Mouse (Mus musculus) cerebellum, adult (tissue): ENCODE results near the gene Iscu.
"Not testable (repeated sequence)": the region's sequence is repeated elsewhere in the genome, so short reads cannot be mapped to it uniquely, and the experiment has no call there.

Experiments used
- ATAC-seq: cut with Nextera tagmentation; 2 replicates; pipeline ENCODE4 v1.9.2; 2017; ENCODE audit warnings: mild to moderate bottlenecking, moderate library complexity, mixed read lengths; ENCODE audit not compliant: insufficient number of reproducible peaks, low FRiP score, low TSS enrichment

Gene Iscu

DNA sequence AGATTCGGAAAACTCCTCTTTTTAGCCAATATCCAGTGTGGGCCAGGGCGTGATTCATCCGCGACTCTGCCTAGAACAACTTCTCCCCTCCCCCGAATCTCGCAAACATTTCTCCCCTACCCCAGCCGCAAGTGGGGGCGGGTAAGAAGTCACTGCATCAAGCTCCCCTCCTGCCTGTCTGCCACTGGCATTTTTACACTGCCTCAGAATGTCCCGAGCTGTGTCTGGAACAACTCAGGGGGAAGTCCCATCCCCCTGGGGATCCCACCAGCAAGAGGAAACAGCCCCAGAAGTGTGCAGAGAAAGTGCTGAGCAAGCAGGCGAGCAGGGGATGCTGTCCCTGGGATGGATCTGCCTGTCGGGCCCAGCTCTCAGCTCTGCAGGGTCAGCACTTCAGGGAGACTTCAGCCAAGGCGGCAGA, 11.0 kb downstream of the Iscu start:
- no peak for ATAC-seq

DNA sequence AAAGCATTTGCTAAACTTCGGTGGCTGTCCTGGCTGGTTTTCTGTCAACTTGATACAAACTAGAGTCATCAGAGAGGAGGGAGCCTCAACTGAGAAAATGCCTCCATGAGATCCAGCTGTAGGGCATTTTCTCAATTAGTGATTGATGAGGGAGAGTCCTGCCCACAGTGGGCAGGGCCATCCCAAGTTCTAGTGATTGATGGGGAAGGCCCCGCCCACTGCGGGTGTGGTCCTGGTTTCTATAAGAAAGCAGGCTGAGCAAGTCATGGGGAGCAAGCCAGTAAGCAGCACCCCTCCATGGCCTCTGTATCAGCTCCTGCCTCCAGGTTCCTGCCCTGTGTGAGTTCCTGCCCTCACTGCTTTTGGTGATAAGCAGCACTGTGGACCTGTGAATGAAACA, 11.6 kb downstream of the Iscu start:
- ATAC-seq, result not testable (repeated sequence)

DNA sequence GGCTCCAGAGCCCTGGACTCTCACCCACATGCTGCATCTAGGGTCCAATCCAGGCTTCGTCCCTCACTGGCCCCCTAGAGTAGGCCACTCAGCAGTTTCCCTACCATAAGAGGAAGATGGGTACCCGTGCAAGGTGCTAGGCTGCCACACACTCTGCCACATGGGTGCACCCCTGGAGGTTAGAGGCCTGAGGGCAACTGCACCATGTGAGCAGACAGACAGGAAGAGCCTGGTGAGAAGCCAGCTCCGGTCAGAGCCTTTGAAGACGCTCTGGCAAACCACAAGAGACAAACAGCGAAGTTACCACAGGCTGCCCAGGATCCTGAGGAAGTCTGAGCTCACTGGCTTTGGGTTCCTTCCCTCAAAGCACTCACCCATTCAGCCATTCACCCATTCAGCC, 14.4 kb downstream of the Iscu start:
- ATAC-seq, result no peak

DNA sequence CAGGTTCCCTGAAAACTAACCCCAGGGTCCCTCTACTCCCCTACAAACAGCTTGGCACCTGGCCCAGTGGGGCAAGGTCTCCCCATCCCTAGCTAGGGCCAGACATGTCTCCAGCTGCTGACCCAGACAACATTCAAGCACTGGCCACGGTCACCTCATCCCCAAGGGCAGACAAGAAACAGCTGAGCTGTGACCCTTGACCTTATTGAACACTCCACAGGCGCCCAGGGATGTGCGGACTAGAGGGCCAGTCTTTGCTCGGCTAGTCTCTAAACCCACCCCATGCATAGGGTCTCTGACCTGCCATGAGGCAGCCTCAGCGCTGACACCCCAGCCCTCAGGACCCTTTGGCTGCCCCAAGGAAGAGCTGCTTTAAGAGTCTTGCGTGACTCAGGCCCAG, 16.1 kb downstream of the Iscu start:
- no peak for ATAC-seq

DNA sequence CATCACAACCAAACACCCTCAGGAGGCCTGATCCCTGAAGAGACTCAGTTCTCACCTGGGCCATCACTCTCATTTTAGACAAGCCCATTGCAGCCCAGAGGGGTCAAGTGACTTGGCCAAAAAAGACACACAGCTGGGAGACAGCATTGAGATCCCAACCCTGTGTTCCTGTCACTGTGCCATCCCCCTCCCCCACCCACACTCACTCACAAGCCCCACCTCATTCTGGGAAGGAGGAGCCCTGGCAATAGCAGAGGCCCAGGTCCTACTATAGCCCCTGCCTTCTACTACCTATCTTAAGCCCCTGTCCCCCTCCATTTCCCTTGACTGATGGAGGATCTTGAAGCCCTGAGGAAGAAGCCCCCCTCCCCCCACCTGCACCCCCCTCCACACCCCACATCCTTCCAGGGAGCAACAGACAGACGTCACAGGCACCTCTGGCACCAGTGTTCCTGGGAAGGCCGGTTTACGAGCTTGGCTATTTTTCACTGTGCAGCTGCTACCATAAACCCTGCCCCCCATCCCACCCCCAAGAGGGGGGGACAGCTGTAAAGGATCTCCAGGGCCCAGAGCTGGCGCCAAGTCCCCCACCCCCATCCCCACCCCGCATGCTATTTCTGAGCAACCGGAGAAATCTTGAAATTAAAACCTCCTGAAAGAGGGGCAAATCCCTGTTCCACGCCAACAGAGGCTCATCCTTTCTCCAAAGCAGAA, 16.7 kb downstream of the Iscu start:
- no peak for ATAC-seq

DNA sequence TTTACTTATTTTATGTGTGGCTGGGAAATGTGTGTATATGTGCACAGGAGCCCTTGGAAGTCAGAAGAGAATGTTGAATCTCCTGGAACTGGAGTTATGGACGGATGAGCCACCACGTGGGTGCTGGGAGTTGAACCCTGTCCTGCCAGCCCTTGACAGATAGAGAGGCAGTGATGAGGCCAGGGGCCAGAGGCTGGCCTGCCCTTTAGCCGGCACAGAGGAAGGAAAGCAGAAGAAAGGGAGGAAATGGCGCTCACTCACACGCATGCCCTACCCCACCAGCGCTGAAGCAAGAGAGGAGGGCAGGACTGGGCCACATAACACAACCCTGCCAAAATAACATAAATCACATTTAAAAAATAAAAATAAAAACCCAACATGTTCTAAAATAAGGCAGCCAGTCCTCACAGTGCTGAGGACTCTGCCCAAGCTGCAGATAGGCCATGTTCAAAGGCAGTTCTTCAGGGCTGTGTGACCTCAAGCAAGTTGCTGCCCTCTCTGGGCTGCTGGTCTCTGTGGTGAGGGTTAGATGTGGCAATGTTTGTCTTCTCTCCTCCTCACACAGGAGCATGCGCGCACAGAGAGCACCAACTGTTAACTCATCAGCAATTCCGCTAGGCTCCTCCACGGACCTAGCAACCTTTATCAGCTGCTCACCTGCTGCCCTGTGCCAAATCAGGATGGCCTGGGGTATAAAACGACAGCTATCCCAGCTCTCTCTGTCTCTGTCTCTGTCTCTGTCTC, 18.1 kb downstream of the Iscu start:
- ATAC-seq, result no peak

DNA sequence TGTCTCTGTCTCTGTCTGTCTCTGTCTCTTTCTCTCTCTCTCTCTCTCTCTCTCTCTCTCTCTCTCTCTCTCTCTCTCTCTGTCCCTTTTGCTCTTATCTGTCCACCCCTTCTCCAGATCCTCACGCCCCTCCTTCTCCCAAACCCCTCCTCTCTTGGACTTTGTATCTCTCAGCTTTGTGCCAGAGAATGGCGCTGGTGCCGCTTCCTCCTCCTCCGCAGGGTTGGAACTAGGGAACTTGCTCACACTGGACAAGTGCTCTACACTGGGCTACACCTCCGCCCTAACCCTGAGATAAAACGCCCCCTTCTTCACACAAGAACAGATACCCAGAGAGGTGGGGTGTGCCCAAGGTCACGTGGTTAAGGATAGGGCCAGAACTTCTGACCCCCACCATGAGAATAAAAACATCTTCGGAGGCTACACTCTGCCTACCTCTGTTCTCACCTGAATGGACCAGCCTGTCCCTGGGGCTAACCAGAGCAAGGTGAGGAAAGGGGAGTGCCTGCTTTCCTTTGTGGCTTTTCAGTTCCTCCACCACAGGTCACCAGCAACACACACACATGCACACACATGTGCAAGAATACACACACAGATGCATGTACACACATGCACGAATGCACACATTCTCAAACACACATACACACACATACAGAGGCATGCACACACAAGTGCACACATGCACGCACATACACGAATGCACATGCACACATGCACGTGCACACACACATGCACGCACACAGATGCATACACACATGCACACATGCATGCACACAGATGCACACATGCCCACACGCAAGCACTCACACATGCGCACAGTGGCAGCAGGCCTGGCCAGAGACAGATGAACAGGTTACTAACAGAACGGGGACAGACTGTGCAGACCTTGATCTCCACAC, 18.9 kb downstream of the Iscu start:
- ATAC-seq, result no peak

DNA sequence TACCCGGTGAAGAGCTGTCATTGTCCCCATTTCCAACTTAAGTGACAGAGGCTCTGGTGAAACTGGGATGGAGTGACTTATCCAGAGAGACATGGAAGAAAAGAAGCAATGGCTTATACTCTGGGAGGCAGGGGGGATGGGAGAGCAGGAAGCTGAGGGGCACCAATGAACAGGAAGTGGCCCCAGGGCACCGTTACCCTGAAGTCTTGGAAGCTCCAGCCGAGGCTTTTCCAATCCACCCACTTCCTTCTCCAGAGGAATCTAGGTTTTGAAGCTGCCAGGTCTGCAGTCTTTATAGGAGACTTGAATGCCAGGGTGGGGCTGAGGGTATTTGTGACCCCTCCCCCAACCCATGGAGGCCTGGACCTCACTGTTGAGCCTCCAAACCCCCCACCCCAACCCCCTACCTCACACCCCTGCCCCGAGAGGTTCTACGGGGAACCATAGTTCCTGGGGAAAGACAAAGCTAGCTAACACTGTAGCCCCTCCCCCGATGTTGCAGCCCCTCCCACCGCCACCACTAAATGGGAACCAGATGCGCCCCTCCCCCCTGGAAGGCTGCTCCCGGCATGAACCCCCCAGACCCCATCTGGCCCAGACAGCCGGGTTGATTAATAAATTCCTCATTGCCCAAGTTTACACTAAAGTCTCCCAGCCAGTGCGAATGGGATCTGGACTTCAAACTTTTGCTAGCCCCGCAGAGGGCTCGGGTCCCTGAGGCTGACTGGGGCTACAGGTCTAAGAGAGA, 24.0 kb downstream of the Iscu start:
- ATAC-seq, result no peak

DNA sequence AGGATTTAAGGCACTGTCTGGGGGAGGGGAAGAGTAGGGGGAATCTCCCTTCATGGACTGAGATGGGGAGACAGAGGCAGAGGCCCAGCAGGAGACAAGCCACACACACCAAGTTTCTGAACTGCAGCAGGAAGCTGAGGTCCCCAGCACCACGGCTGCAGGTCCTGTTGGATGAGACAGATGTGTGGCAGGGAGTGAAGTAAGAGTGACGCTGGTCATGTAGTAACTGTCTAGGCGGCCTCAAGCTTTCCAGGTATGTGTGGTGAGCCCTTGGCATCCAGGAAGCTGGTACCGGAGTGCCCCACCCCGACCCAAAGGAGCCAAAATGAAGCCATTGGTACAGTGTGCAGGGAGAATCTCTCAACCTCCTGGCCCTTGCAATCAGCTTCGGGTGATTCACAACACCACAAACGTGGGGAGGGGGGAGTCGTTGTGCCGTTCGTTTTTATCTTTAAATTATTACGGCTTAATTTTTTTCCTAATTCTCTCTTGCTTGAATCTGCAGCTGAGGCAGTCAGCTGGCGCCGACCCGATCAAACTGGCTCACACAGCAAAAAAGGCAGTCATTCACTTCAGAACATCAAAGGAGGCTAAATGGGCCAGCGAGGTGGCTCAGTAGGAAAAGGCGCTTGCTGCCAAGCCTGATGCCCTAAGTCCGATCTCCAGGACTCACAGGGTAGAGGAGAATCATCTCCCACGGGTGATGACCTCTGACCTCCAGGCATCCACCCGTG, 24.8 kb downstream of the Iscu start:
- no peak for ATAC-seq

DNA sequence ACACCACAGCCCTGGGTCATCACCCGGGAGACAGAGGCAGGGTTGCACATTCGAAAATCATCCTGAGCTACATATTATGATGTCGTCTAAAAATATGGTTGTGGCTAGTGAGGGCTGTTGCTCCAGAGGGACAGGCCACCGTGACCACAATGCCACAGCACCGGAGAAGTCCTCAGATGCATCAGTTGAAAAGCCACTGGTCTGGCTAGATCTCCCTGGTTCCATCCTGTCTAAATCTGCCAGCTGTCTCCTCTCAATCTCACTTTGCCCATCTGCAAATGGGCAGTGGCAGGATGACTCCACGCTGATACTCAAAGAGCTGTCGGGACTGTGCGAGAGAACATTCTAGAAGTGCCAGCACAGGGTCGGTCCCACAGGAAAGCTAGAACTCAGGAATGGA, 26.0 kb downstream of the Iscu start:
- no peak for ATAC-seq

DNA sequence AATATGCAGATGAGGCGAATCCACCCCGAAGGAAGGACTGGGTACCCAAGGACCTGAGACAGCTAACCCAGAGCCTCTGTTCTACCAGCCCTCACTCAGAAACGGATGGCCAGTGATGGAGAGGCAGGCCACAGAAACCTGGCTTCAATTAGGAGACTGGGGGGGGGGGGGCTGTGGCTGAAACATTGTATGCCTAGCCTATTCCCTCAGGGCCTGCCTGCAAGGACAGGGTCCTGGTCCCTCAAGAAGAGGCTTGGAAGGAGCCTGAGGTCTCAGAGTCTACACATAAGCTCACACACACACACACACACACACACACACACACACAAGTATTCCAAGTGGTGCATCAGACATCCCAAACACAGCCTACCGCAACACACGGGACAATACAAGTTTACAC, 27.1 kb downstream of the Iscu start:
- no peak for ATAC-seq

DNA sequence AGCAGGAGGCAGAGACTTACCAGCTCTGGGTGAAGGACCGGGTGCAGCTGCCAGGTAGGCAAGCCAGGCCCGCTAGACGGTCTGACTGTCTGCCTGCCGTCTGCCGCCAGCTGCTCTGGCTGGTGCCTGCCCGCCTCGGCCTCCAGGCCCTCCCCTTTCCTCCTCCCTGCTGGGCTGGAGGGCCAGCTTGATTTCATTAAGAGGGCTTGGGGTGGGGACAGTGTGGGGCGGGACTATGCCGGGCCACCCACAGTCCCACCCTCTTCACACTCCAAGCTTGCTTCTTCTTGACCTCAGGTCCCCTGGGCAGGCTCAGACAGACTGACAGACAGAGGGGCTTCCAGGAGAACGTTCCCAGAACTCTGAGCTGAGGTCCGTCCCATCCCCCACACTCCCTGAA, 27.7 kb downstream of the Iscu start, which contains the start of gene Tmem119:
Tmem119 (minus strand) TSS at position 237 of the 400 bp plus-strand sequence.
- no peak for ATAC-seq

DNA sequence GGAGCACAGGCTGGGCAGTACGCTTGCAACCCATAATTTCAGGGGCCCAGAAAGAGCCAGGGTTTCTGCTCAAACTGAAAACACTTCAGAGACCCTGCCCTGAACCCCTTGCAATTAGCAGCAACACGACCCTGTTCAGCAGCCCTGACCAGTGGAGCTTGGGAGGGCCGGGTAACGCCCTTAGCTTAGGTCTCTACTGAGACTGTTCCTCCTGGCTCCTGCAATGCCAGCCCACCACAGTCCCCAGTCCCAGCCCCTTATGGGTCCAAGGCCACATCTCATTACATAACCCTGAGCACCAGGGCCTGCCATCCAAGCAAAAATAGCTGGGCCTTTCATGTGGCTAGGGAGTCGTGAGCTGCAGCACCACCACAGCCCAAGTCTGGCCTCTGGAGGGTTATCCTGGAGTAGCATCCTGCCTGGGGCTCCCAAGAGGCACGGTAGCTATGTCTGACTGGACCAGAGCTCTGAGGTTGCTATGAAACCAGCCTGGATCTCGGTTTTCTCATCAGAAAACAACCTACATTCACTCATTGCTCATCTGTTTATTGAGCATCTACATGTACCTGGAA, 31.9 kb downstream of the Iscu start:
- no peak for ATAC-seq

DNA sequence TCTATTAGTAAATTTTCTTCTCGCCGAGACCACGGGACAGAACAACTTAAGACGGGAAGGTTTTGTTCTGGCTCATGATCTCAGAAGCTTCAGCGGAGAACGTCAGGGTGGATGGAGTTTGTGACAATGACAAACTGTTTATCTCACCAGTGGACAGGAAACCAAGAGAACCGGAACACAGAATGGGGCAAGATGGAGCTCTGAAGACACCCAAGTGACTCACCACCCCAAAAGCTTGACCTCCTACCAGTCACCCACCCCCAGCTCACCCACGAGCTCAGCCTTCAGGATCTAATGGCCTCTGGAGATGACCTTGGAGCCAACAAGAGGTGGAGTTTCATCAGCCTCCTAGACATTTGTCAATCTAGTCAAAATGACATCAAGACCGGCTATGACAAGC, 32.8 kb downstream of the Iscu start:
- no peak for ATAC-seq

DNA sequence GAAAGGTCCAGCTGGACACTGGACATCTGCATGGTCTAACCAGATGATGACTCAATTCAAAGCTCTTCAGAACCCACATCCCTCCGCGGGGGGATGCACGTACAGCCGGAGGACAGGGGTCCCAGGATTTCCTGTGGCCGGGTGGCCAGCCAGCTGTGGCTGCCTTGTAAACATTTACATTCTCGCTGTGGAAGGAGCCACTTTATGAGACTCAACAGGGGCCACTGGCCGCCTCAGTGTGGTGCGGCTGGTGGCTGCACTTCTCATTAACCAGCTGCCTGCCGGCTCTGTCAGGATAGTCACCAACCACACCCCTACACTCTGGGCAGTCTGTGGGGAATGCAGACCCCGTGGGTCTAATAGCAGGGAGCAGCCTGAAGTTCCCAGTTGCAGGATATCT, 33.9 kb downstream of the Iscu start:
- ATAC-seq, result no peak

DNA sequence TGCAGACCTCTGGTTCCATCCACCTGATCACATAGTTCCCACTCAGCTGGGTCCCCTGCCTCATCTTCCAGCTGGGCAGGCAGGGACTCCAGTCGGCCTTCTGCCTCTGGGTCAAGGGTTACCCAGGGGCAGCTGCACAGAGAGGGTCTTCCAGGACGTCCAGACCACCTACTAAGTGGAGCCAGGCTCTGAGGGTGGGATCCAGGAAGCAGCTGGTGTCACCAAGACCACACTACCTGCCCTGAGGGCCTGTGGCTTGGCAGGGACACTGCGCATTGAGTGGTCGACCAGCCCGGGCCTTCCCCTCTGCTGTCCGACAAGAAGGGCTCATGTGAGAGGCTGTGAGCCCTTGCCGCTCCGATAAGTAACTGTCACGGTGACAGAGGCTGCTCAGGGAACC, 35.2 kb downstream of the Iscu start:
- ATAC-seq, result no peak

DNA sequence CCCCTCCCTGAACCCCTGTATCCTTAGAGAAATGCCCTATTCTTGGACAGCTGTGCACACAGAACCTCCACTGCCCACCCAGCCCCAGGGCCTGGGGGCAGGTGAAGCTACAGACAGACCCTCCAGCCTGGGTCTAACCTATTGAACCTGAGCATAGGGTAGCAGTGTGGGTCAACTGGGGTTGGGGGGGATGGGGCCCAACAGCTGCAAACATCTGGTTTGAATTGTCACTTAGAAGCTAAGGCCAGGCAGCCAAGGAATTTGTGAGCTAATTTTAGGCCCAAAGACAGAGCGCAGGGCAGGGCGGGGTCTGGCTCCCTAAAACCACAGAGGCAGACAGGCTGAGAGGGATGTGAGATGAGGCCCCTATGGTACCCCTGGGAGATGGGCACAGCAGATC, 35.6 kb downstream of the Iscu start:
- ATAC-seq, result no peak

DNA sequence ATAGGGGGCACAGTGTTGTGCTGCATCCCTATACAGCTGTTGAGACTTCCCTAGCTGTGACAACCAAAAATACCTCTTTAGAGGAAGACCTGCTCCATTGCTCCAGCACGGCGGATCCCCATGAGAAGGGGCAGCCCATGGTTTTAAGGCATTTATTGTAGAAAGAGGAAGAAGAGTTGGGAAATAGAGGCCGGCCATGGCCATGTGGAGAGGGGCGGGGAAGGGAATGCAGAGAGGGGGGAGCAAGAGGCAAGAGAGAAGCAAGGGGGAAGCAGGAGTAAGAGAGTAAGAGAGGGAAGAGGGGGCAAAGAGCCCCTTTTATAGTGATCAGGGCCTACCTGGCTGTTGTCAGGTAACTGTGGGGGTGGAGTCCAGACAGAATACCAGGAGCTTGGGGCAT, 37.6 kb downstream of the Iscu start:
- no peak for ATAC-seq

DNA sequence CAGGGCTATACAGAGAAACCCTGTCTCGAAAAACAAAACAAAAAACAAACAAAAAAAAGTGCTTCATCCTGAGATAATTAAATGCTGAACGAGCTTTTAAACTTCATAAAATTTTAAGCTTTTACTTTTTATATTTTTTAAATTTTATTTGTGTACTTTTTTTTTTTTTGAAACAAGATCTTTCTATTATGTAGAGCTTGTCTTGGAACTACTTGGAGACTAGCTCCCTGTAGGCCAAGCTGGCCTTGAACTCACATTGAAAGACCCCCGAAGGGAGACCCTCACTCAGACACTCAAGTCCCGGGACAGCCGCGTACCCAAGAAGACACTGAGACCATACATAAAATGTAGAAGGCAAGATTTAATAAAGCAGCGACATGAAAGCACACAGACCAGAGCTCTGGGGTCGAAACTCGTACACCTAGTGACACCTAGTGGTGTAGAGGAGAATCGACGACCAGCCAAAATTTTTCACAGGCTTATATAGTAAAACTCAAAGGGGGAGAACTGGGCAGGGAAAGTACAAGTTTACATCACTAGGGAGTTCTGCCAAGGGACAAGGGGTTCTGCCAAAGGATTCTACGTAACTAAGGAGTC, 39.4 kb downstream of the Iscu start:
- not testable (repeated sequence) for ATAC-seq
